Mouse (Mus musculus) midbrain, embryonic 15.5 days (tissue): Measurements from ENCODE around the gene Mrps18a. TPM values are rescaled to one million over a fixed set of nuclear protein-coding genes. Genes with fewer than 3 reads are reported as not detected.

Source experiments
- ATAC-seq: fragments of 200-750 bp; cut with Nextera tagmentation; replicated peaks from 2 replicates; pipeline ENCODE4 v1.8.0; 2017; ENCODE audit warnings: moderate TSS enrichment
- H3K27ac ChIP-seq: fragments of 300-500 bp; sonication (generic); 2 replicates; pipeline ENCODE4 v1.5.1; 2015; ENCODE audit warnings: mild to moderate bottlenecking, inconsistent platforms
- H3K27me3 ChIP-seq: fragments of 300-500 bp; sonication (generic); replicated peaks from 2 replicates; pipeline ENCODE4 v1.6.1; 2015; ENCODE audit warnings: inconsistent platforms
- H3K36me3 ChIP-seq: fragments of 300-500 bp; sonication (generic); replicated peaks from 2 replicates; pipeline ENCODE4 v1.6.1; 2015; ENCODE audit warnings: inconsistent platforms
- H3K4me1 ChIP-seq: fragments of 300-500 bp; sonication (generic); 2 replicates; pipeline ENCODE4 v1.6.1; 2015; ENCODE audit warnings: inconsistent platforms
- H3K4me2 ChIP-seq: fragments of 300-500 bp; sonication (generic); 2 replicates; pipeline ENCODE4 v1.6.1; 2015; ENCODE audit warnings: inconsistent platforms, mild to moderate bottlenecking, moderate library complexity
- H3K4me3 ChIP-seq: fragments of 300-500 bp; sonication (generic); 2 replicates; pipeline ENCODE4 v1.5.1; 2015; ENCODE audit warnings: mild to moderate bottlenecking, inconsistent platforms
- H3K9ac ChIP-seq: fragments of 300-500 bp; sonication (generic); 2 replicates; pipeline ENCODE4 v1.6.1; 2015; ENCODE audit warnings: mild to moderate bottlenecking, inconsistent platforms
- H3K9me3 ChIP-seq: fragments of 300-500 bp; sonication (generic); 2 replicates; pipeline ENCODE4 v1.6.1; 2016; ENCODE audit warnings: inconsistent platforms
- WGBS: fragments of 180-500 bp; shearing (Covaris S2); methylation state at CpG from one replicate; pipeline ENCODE4 v1.1.7; 2015; ENCODE audit warnings: mixed read lengths; 5-methylcytosine and 5-hydroxymethylcytosine counted together
- polyA plus RNA-seq: library from polyadenylated mRNA; unstranded; fragments of >200 nt; fragmentation: Nextera tagmentation; extraction: Ambion mirVana; gene quantifications from 2 replicates; pipeline ENCODE4 v1.2.1, GENCODE M21; 2015

The Mrps18a gene
- polyA plus RNA-seq, 1 experiment from 2014 or later, result 147 TPM

DNA sequence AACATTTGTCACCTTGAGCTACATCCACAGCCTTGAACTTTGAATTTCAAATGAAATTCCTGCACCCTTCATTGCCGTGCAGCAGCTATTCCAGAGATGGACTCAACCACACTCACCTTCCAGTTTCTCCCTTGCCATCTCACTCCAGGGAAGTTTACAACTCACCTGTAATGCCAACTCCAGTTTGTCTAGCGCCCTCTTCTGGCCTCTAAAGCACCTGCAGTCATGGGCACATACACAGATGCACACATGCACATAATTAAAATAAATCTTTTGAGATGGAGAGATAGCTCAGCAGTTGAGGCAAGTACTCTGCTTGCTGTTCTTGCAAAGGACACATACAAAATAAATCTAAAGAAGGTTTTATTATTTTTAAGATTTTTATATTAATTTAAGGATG is 31.7 kb upstream of the Mrps18a start:
- no peaks in the 10 kb centered on the region for H3K27me3 ChIP-seq
- WGBS, result 72% methylated on average over 2 of the region's 2 CpGs
- no peak for ATAC-seq
- no peak overlapping the region for H3K9ac ChIP-seq
- no peaks in the 10 kb centered on the region for H3K9me3 ChIP-seq
- H3K4me3 ChIP-seq, result no peak overlapping the region
- H3K27ac ChIP-seq, result no peak overlapping the region
- H3K36me3 ChIP-seq, result no peaks in the 10 kb centered on the region
- H3K4me2 ChIP-seq, result no peak overlapping the region
- H3K4me1 ChIP-seq, result peaks cover 4% of the 10 kb centered on the region; the same call in 1 of the 2 replicates

DNA sequence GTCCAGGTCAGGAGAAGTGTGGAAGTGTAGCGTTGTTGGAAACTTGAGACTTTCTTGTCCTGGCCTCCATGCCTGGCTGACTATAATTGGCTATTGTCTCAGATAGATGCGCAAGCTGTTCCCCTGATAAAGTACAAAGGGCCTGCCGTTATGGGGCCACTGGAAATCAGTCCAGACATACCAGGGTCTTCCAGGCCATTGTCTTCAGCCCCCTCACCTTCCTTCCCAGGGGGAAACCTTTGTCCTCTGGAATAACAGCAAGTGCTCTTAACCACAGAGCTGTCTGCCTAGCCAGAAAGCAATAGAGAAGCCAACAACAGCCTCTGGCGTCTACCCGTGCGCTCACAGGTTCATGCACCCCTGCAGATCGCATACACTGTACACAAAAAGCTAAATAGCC is 30.4 kb upstream of the Mrps18a start:
- 63% methylated on average over 7 of the region's 7 CpGs for WGBS
- H3K36me3 ChIP-seq, result no peaks in the 10 kb centered on the region
- ATAC-seq, result no peak

DNA sequence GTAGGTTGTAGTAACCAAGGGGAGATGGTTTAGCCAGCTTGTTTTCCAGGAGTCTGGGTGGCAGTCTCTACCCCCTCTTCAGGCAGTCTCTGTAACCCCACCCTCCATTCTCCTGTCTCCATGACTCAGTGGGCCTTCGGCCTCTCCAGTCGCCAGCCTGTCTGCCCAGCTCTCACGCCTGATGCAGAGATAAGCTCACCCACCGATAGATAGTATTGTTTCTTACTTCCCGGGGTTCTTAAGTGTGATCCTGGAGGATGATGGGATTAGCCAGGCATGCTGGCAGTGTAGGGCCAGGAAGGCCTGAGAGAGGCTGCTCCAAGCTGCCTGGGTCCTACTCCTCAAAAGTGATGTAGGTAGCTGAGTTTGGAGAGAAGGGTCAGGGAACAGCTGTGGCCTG is 29.7 kb upstream of the Mrps18a start:
- Histone ChIP-seq H3K9me3 (no peaks in the 10 kb centered on the region), H3K36me3 (no peaks in the 10 kb centered on the region), H3K4me2 (no peak overlapping the region), H3K27ac (no peak overlapping the region), H3K4me3 (no peak overlapping the region), H3K4me1 (peaks cover 10% of the 10 kb centered on the region), H3K9ac (no peak overlapping the region), H3K27me3 (no peaks in the 10 kb centered on the region)
- ATAC-seq, result no peak
- 52% methylated on average over 5 of the region's 5 CpGs for WGBS

More for the DNA sequence above, 30.4 kb upstream of the Mrps18a start:
- Histone ChIP-seq H3K4me3 (no peak overlapping the region), H3K4me2 (no peak overlapping the region), H3K9me3 (no peaks in the 10 kb centered on the region), H3K4me1 (peaks cover 10% of the 10 kb centered on the region), H3K27ac (no peak overlapping the region), H3K9ac (no peak overlapping the region), H3K27me3 (no peaks in the 10 kb centered on the region)

DNA sequence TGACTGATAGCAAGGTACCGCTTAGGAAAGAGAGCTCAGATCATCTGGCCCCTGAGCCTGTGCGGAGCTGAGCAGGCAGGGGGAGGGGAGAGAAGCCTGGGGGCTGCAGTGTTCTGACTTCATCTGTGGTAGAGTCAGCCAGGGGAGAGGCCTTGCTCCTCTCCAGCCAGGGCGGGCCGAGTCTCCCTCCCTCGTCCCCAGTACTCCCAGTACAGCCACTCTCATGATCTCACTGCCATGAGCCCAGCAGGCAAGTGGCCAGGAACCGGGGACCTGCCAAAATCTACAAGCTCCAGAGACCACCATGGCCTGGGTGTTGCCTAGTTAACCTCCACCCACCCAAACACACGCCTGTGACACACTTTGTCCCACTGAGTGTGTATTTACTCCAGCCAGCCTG is 29.1 kb upstream of the Mrps18a start:
- no peaks in the 10 kb centered on the region for H3K9me3 ChIP-seq
- H3K4me1 ChIP-seq, result peaks cover 10% of the 10 kb centered on the region
- H3K4me2 ChIP-seq, result no peak overlapping the region
- no peak overlapping the region for H3K9ac ChIP-seq
- no peak overlapping the region for H3K27ac ChIP-seq
- no peaks in the 10 kb centered on the region for H3K27me3 ChIP-seq
- WGBS, result 70% methylated on average over 7 of the region's 7 CpGs
- H3K4me3 ChIP-seq, result no peak overlapping the region
- no peak for ATAC-seq
- H3K36me3 ChIP-seq, result no peaks in the 10 kb centered on the region

DNA sequence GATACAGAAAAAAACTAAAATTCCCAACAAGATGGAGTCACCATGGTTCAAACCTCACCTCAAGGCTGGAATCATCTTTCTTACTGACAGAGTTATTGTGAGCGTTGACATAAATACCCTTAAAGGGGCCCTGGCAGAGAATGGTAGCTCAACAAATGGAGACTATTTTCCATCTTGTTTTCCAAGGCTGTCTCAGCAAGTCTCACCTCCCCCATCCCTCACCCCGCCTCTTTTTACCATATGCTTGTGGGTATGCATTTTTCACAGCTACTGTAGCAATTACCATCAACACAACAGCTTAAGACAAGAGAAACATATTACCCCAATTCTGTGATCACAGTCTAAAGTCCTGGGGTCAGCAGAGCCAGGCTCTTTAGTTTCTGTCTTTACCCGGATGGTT is 27.4 kb upstream of the Mrps18a start:
- H3K4me2 ChIP-seq, result no peak overlapping the region
- no peak overlapping the region for H3K27ac ChIP-seq
- WGBS, result 86% methylated on average over 3 of the region's 3 CpGs
- no peak overlapping the region for H3K9ac ChIP-seq
- H3K36me3 ChIP-seq, result no peaks in the 10 kb centered on the region
- no peak overlapping the region for H3K4me3 ChIP-seq
- no peaks in the 10 kb centered on the region for H3K27me3 ChIP-seq
- peaks cover 10% of the 10 kb centered on the region for H3K4me1 ChIP-seq
- no peak for ATAC-seq
- H3K9me3 ChIP-seq, result no peaks in the 10 kb centered on the region

DNA sequence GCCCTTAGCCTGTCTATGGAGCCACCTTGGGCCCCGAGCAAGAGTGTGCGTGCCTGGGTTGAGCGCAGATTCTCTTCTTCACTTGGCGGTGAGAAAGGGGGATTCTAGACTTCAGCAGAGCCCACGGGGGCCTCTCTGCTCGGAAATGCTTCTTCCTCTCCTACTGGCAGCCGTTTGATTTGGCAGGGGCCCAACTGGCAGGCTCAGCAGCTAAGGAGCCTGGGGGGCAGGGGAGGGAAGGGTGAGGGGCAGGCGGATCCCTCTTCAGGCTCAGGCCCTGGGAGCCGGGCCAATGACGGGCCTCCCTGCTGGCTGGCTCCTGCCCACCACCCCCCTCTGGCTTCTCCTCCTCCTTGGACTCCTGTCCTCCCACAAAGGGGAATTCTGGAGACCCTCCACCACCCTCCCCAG is 26.7 kb upstream of the Mrps18a start:
- ATAC-seq, result peak; percentile 89
- H3K4me3 ChIP-seq, result no peak overlapping the region
- H3K9me3 ChIP-seq, result no peaks in the 10 kb centered on the region
- peak overlapping the region; percentile 68; the same call in 1 of the 2 replicates for H3K27ac ChIP-seq
- H3K9ac ChIP-seq, result no peak overlapping the region
- H3K4me2 ChIP-seq, result peak overlapping the region; percentile 23
- peaks cover 10% of the 10 kb centered on the region for H3K4me1 ChIP-seq
- H3K27me3 ChIP-seq, result no peaks in the 10 kb centered on the region
- 12% methylated on average over 10 of the region's 10 CpGs for WGBS
- no peaks in the 10 kb centered on the region for H3K36me3 ChIP-seq

DNA sequence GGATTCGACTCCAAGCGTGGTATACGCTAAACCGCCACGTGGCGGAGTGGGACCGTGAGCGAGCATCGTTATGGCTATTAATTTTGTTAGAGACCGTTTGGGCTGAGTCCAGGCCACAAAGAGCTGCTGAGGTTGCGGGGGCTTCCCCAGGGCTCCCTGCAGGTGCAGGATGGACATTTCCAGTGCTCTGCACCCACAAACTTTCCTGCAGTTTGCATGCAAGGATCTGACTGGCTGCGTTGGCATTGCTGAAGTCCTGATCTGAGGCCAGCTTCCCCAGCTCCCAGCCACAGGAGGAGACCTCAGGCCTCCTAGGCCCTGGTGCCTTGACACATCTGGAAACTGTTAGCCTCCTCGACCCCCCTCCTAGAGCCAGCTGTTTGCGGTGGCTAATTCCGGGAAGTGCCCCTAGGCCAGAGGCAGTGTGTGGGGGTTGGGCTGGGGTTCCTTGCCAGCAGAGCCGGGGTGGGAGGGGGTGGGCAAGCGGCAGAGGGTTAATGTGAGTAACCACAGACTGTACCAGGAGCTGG is 24.4 kb upstream of the Mrps18a start:
- H3K9ac ChIP-seq, result no peak overlapping the region
- no peaks in the 10 kb centered on the region for H3K36me3 ChIP-seq
- no peak overlapping the region for H3K27ac ChIP-seq
- no peak overlapping the region for H3K4me2 ChIP-seq
- WGBS, result 59% methylated on average over 17 of the region's 17 CpGs
- H3K4me3 ChIP-seq, result no peak overlapping the region
- H3K9me3 ChIP-seq, result no peaks in the 10 kb centered on the region
- ATAC-seq, result no peak
- H3K4me1 ChIP-seq, result peaks cover 10% of the 10 kb centered on the region
- H3K27me3 ChIP-seq, result no peaks in the 10 kb centered on the region

DNA sequence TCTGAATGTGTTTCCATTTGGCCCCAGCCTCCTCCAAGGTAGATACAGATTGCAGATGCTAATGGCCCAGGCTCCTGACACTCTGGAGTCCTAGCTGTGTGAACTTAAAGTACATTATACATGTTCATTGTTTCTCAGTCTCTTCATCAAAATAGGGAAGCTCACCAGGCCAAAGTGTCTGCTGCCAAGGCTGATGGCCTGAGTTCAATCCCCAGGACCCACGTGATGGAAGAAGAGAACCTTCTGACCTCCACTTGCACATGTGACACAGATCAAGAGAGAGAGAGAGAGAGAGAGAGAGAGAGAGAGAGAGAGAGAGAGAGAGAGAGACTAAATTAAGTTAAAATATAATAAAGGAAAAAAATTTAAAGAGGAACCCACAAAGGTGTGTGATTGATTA is 19.4 kb upstream of the Mrps18a start:
- Histone ChIP-seq H3K9ac (no peak overlapping the region), H3K27ac (no peak overlapping the region), H3K4me1 (no peaks in the 10 kb centered on the region), H3K9me3 (no peaks in the 10 kb centered on the region), H3K4me3 (no peak overlapping the region), H3K36me3 (no peaks in the 10 kb centered on the region), H3K27me3 (no peaks in the 10 kb centered on the region; the same call in 1 of the 2 replicates), H3K4me2 (no peak overlapping the region)
- ATAC-seq, result no peak
- WGBS, result 64% methylated on average over 1 of the region's 1 CpGs

DNA sequence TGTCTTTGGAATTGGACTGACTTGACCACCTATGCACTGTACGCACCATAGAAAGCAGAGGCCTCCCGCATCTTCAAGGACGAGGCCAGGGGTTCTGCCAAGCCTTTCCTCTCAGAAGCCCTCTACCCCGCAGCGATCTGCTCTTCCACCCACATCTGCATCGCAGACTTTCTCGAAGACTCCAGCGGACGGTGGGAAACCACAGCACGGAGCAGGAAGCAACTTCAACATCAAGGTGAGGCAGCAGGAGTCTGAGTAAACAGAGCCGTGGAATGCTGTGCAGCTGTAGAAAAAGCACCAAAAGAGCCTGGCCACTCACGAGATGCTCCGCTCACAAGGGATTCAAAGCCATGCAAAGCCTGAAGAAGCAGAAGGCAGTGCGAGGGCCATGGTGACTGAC is 18.9 kb upstream of the Mrps18a start:
- H3K27ac ChIP-seq, result no peak overlapping the region
- no peak overlapping the region for H3K9ac ChIP-seq
- H3K4me1 ChIP-seq, result no peaks in the 10 kb centered on the region
- no peaks in the 10 kb centered on the region; the same call in 1 of the 2 replicates for H3K27me3 ChIP-seq
- WGBS, result 81% methylated on average over 14 of the region's 14 CpGs
- H3K9me3 ChIP-seq, result no peaks in the 10 kb centered on the region
- no peak for ATAC-seq
- no peak overlapping the region for H3K4me3 ChIP-seq
- H3K4me2 ChIP-seq, result no peak overlapping the region
- no peaks in the 10 kb centered on the region for H3K36me3 ChIP-seq

DNA sequence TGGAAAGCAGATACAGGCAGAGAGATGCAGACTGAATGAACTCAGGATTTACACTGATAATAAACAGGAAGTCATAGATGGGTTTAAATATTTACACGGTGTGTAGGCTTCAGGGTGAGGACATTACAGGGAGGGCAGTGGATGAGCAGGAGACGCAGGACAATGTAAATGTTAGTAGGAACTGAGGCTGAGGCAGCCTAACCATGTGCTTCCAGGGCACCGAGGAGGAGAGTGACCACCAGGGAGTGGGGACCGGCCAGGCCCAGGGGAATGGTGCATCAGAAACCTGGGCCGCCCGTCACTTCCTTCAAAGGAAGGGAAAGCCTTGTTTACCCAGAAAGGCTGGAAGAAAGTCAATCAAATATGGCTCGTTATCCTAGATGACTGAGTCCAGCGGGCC is 12.3 kb upstream of the Mrps18a start:
- Histone ChIP-seq H3K36me3 (no peaks in the 10 kb centered on the region), H3K4me1 (no peaks in the 10 kb centered on the region)
- 64% methylated on average over 8 of the region's 8 CpGs for WGBS

DNA sequence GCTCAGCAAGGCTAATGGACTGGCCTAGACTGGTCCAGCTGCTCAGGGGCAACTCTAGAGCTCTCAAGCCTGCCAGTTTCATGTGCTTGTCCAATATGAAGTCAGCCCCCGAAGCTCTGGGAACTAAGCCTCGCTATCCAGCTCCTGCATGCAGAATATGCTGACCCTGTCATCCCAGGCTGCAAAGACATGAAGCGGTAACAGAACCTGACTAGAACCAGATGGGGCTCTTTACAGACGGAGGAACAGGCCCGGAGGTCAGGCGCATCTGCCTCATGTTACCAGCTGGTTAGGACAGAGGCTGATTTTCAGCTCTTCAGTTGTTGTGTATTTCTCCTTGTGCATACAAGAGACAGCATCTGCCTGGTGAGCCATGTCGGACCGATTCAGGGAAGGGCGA is 8.9 kb upstream of the Mrps18a start:
- no peaks in the 10 kb centered on the region for H3K4me1 ChIP-seq
- H3K4me3 ChIP-seq, result no peak overlapping the region
- H3K27me3 ChIP-seq, result no peaks in the 10 kb centered on the region
- H3K9me3 ChIP-seq, result no peaks in the 10 kb centered on the region
- ATAC-seq, result no peak
- no peak overlapping the region for H3K9ac ChIP-seq
- H3K36me3 ChIP-seq, result no peaks in the 10 kb centered on the region
- no peak overlapping the region for H3K27ac ChIP-seq
- H3K4me2 ChIP-seq, result no peak overlapping the region
- WGBS, result 88% methylated on average over 9 of the region's 9 CpGs

More for the DNA sequence above, 12.3 kb upstream of the Mrps18a start:
- no peak overlapping the region for H3K4me3 ChIP-seq
- H3K4me2 ChIP-seq, result no peak overlapping the region
- H3K27ac ChIP-seq, result no peak overlapping the region
- no peak for ATAC-seq
- no peaks in the 10 kb centered on the region; the same call in 1 of the 2 replicates for H3K27me3 ChIP-seq
- H3K9ac ChIP-seq, result no peak overlapping the region
- no peaks in the 10 kb centered on the region for H3K9me3 ChIP-seq

DNA sequence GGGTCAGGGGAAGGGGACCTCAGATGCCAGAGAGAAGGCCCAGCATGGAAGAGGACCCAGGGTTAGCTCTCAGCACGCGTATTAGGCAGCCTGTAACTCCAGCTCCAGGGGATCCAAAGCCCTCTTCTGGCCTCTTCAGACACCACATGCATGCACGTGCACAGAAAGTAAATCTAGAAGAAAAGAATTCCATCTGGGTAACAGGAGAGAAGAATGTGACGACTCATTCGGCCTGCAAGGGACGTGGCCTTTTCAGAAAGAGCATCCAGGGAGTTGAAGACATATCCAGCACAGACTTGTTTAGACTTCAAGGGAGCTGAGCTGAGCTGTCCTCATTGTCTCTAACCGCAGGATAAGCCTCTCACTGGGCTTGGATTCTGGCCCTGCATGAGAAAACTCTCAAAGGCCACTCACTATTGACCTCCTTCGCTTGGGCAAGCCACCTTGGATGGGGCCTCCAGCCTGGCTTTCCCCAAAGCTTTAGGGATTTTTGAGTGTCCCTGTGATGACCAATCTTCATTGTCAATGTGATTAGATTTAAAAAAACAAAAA is 8.1 kb upstream of the Mrps18a start:
- Histone ChIP-seq H3K4me2 (no peak overlapping the region), H3K36me3 (no peaks in the 10 kb centered on the region), H3K27ac (no peak overlapping the region), H3K9ac (no peak overlapping the region), H3K9me3 (no peaks in the 10 kb centered on the region), H3K27me3 (0 out of 2 replicates have a peak, but pooled peaks cover 4% of the 10 kb centered on the region), H3K4me3 (no peak overlapping the region), H3K4me1 (no peaks in the 10 kb centered on the region)
- WGBS, result 34% methylated on average over 8 of the region's 8 CpGs
- ATAC-seq, result no peak

DNA sequence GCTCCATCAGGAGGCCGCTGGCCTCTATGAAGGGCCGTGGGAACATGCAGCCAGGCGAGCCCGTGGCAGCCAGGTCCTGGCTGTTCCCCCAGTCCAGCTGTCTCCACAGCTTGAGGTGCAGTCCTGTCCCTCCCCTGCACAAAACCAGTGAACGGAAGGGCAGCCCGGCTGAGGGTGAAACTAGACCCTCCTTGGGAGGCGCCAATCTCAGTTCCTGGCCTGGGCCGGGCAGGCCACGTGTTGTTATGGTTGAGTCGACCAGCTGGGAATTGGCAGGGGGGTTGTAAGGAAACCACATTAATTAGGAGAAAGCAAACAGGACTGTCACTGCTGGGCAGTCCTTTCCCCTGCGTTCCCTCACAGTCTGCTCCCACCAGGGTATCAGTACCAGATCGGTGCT is 6.3 kb upstream of the Mrps18a start:
- Histone ChIP-seq H3K27me3 (peaks cover 11% of the 10 kb centered on the region), H3K4me3 (no peak overlapping the region), H3K4me2 (no peak overlapping the region), H3K4me1 (no peaks in the 10 kb centered on the region), H3K27ac (no peak overlapping the region), H3K9me3 (no peaks in the 10 kb centered on the region), H3K9ac (no peak overlapping the region), H3K36me3 (no peaks in the 10 kb centered on the region)
- no peak for ATAC-seq
- WGBS, result 53% methylated on average over 12 of the region's 12 CpGs
